Mouse (Mus musculus) lung, embryonic 16.5 days (tissue): ENCODE results near the gene Tmem63a. TPM values are rescaled to one million over a fixed set of nuclear protein-coding genes. Genes with fewer than 3 reads are reported as not detected.

Experiments used
- ATAC-seq: fragments of 200-750 bp; cut with Nextera tagmentation; 2 replicates; pipeline ENCODE4 v1.8.0; 2017; ENCODE audit warnings: low read depth, mild to moderate bottlenecking, moderate library complexity
- H3K27ac ChIP-seq: fragments of 300-500 bp; sonication (generic); 2 replicates; pipeline ENCODE4 v1.5.1; 2014; ENCODE audit warnings: mild to moderate bottlenecking, control low read depth, low read length
- H3K27me3 ChIP-seq: fragments of 300-500 bp; sonication (generic); 2 replicates; pipeline ENCODE4 v1.6.1; 2014; ENCODE audit warnings: low read depth, low read length, mixed read lengths; ENCODE audit not compliant: control insufficient read depth, insufficient read depth
- H3K36me3 ChIP-seq: fragments of 300-500 bp; sonication (generic); 2 replicates; pipeline ENCODE4 v1.6.1; 2014; ENCODE audit warnings: low read length; ENCODE audit not compliant: control insufficient read depth, insufficient read depth
- H3K4me1 ChIP-seq: fragments of 300-500 bp; sonication (generic); replicated peaks from 2 replicates; pipeline ENCODE4 v1.6.1; 2014; ENCODE audit warnings: low read length, mixed read lengths; ENCODE audit not compliant: control insufficient read depth, insufficient read depth
- H3K4me2 ChIP-seq: fragments of 300-500 bp; sonication (generic); 2 replicates; pipeline ENCODE4 v1.6.1; 2014; ENCODE audit warnings: low read depth, low read length, control low read depth
- H3K4me3 ChIP-seq: fragments of 300-500 bp; sonication (generic); 2 replicates; pipeline ENCODE4 v1.5.1; 2014; ENCODE audit warnings: mild to moderate bottlenecking, low read length, control low read depth
- H3K9ac ChIP-seq: fragments of 300-500 bp; sonication (generic); 2 replicates; pipeline ENCODE4 v1.6.1; 2014; ENCODE audit warnings: low read length, control low read depth
- H3K9me3 ChIP-seq: fragments of 300-500 bp; sonication (generic); 2 replicates; pipeline ENCODE4 v1.6.1; 2016; ENCODE audit warnings: low read length; ENCODE audit not compliant: control insufficient read depth
- WGBS: fragments of 180-500 bp; shearing (Covaris S2); extraction: QIAGEN DNeasy Blood & Tissue Kit; methylation state at CpG from one replicate; pipeline ENCODE4 v1.1.7; 2014; 5-methylcytosine and 5-hydroxymethylcytosine counted together
- polyA plus RNA-seq: library from polyadenylated mRNA; unstranded; fragments of >200 nt; fragmentation: Nextera tagmentation; extraction: Ambion mirVana; gene quantifications from 2 replicates; pipeline ENCODE4 v1.2.1, GENCODE M21; 2015

The Tmem63a gene
- polyA plus RNA-seq, 1 experiment from 2014 or later: 15.8 TPM

DNA sequence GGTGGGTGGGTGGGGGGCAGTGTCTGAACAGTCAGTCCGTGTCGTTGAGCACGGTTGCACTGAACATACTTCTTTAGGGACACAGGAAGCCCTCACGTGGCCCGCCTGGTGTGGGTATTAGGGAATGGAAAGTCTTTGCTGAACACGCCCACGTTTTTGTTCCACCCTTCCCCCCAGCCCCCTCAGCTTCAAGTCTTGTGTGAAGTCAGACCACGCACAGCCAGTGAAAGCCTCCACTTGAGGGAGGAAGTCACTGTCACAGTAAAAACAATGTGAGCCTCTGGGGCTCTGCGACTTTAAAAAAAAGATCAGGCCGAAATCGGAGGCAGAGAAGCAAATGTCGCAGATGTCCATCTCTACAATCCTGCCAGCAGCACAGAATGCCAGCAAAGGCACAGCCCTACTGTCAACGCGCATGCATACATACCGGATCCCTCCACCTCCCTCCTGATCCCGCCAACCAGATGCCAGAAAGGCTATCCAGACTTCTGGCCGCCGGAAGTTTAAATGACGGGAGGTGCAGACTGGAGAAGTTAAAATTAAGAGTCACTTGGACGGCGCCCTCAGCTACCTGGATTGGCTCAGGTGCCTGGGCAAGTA, 74.5 kb downstream of the Tmem63a start:
- WGBS: under 1% methylated on average over 21 of the region's 21 CpGs
- Histone ChIP-seq H3K4me3 (peak overlapping the region; percentile 42), H3K4me1 (peaks cover 17% of the 10 kb centered on the region), H3K27me3 (no peaks in the 10 kb centered on the region), H3K9me3 (no peaks in the 10 kb centered on the region), H3K36me3 (no peaks in the 10 kb centered on the region), H3K27ac (peak overlapping the region; percentile 30), H3K9ac (peak overlapping the region; percentile 21), H3K4me2 (peak overlapping the region; percentile 81)
- peak; percentile 77 for ATAC-seq

DNA sequence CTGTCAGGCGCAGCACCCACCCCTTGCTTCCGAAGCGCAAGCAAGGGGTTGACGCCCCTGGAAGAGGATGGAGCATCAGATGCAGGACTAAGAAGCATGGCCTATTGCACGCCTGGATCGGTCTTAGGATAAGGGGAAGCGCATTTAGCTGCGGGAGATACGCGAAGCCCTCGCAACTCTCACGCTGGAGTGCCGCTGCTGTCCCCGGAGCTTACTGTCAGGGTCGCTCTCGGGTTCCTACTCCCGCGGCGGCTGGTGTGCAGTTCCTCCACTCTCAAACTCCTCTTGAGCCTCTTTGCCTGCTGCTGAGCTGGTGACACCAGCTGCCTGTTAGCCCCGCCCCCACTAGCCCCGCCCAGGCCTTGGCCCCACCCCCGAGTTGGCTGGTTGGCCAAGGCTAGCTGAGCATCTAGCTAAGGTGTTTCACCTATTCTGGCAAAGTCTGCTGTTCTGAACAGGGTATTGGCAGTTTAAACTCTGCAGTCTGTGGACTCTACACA, 75.1 kb downstream of the Tmem63a start:
- Histone ChIP-seq H3K4me2 (peak overlapping the region; percentile 81), H3K27me3 (no peaks in the 10 kb centered on the region), H3K9ac (peak overlapping the region; percentile 21), H3K27ac (peak overlapping the region; percentile 30), H3K9me3 (no peaks in the 10 kb centered on the region), H3K36me3 (no peaks in the 10 kb centered on the region), H3K4me1 (peaks cover 17% of the 10 kb centered on the region), H3K4me3 (peak overlapping the region; percentile 42)
- ATAC-seq: peak; percentile 85
- under 1% methylated on average over 22 of the region's 22 CpGs for WGBS

DNA sequence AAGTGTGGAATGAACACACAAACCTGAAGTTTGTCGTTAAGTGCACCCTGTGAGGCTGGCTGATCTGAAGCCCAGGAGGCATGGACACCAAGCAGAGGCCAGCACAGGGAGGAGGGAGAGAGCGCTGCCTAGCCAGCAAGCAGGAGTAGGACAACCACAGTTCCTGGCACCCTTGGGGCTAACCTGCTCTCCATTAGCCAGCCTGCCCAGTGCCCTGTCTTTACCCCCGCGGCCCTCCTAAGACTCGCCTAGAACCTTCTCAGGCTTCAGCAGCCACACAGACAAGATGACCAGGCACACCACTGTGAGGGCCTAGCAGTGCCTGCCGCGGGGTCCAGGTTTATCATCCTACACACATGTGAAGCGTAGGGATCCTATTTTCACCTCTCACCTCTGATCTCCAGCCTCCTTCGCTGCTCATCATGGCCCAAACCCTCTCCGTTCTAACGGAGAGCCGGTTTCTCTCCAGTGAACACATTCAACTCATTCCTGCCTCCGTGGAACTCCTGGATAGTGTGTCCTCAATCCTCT, 75.8 kb downstream of the Tmem63a start:
- H3K9ac ChIP-seq: no peak overlapping the region
- no peaks in the 10 kb centered on the region for H3K9me3 ChIP-seq
- no peak overlapping the region for H3K27ac ChIP-seq
- H3K4me2 ChIP-seq: no peak overlapping the region
- no peaks in the 10 kb centered on the region for H3K36me3 ChIP-seq
- WGBS: 66% methylated on average over 13 of the region's 13 CpGs
- peaks cover 17% of the 10 kb centered on the region for H3K4me1 ChIP-seq
- no peak overlapping the region for H3K4me3 ChIP-seq
- H3K27me3 ChIP-seq: no peaks in the 10 kb centered on the region
- no peak for ATAC-seq

DNA sequence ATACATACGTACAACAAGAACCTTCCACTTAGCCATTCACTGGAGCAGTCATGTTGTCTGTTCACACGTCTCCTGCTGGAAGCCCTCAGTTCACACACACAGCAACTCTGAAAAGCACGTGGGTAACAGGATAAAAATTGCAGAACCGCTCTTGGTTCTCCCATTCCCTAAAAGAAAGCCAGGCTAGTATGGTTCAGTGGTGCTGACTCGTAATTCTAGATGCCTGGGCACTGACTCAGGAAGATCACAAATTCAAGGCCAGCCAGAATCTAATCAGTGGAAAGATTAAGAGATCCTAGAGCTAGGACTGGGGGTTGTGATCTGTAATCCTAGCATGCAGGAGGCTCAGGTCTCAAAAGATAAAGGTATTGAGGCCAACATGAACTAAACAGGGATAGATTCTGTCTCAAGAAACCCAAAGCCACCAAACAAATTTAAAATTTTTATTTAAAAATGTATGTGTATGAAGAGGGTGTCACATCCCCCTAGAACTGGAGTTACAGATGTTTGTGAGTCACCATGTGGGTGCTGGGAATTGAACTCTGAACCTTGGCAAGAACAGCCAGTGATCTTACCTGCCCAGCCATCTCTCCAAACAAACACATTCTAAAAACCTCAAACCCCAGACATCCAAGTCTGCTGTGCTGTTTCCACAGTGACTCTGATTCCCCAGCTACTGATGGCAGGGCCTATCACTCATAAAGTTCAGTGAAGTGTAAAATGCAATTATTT, 78.8 kb downstream of the Tmem63a start, which contains the start of gene Ephx1:
Gene Ephx1, minus strand, starts transcription at position 149 of the 732 bp plus-strand sequence.
- Histone ChIP-seq H3K4me2 (no peak within 1 kb of the TSS), H3K27me3 (no peaks in the 10 kb centered on the region), H3K27ac (no peak within 1 kb of the TSS), H3K9ac (no peak within 1 kb of the TSS), H3K4me1 (peaks cover 6% of the 10 kb centered on the region), H3K36me3 (no peaks in the 10 kb centered on the region), H3K4me3 (no peak within 1 kb of the TSS), H3K9me3 (no peaks in the 10 kb centered on the region)
- ATAC-seq: no peak
- 34% methylated on average over 5 of the region's 5 CpGs for WGBS

DNA sequence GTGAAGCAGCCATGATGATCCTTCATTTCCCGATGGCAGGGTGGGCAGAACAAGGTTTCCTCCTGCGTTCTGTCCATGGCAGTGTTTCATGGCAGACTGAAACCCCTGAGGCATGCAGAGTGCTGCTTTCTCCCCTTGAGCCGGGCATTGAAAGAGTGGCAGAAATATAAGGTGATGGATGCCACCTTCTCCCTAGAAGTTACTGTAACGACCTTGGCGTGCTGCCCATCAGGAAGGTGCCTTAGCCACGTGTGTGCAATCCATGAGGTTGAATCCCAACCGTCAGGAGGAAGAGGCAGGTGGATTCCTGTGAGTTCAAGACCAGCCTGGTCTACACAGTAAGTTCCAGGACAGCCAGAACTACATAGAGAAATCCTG, 79.3 kb downstream of the Tmem63a start:
- Histone ChIP-seq H3K9ac (no peak overlapping the region), H3K36me3 (no peaks in the 10 kb centered on the region), H3K4me2 (no peak overlapping the region), H3K27ac (no peak overlapping the region), H3K4me1 (peaks cover under 1% of the 10 kb centered on the region; the same call in 1 of the 2 replicates), H3K9me3 (no peaks in the 10 kb centered on the region), H3K4me3 (no peak overlapping the region), H3K27me3 (no peaks in the 10 kb centered on the region)
- ATAC-seq: no peak
- 63% methylated on average over 7 of the region's 7 CpGs for WGBS

DNA sequence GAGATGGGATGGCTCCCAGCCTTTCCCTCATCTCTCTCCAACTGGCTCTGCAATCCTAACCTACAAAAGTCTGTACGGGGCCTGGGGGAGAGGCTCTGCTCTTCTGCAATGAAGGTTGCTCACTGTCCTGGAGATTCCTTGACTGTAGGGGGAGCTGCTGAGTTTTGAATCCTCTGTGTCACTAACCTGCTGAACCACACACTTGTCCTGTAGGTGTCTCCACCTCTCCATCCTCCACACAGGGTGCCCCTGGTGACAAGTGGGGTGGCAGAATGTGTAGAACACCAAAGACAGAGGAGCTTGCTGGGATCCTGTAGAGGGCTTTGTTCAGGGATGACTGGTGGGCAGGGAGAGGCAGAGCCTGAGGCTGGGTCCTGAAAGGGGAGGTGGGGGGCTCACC, 80.1 kb downstream of the Tmem63a start:
- 19% methylated on average over 1 of the region's 1 CpGs for WGBS
- ATAC-seq: peak; percentile 43; the same call in 1 of the 2 replicates

More for the DNA sequence above, 80.1 kb downstream of the Tmem63a start:
- Histone ChIP-seq H3K4me1 (no peaks in the 10 kb centered on the region), H3K9me3 (no peaks in the 10 kb centered on the region), H3K4me3 (no peak overlapping the region), H3K27ac (no peak overlapping the region), H3K9ac (no peak overlapping the region), H3K36me3 (no peaks in the 10 kb centered on the region), H3K4me2 (no peak overlapping the region), H3K27me3 (no peaks in the 10 kb centered on the region)

Other genes starting within 250 kb of the Tmem63a start
- 0.15 and 0.35 TPM in 2 replicates for gene Mixl1, start 245.3 kb upstream of the Tmem63a start, polyA plus RNA-seq
- 20.7 and 21.2 TPM in 2 replicates for gene Acbd3, start 216.3 kb upstream of the Tmem63a start, polyA plus RNA-seq
- 2,527 and 2,659 TPM in 2 replicates for gene H3f3a, start 128.4 kb upstream of the Tmem63a start, polyA plus RNA-seq
- gene Sde2, start 91.2 kb upstream of the Tmem63a start, polyA plus RNA-seq: 33.0 and 38.3 TPM in 2 replicates
- 0.20 and 0.23 TPM in 2 replicates for gene Lefty2, start 49.2 kb upstream of the Tmem63a start, polyA plus RNA-seq
- gene Pycr2, start 38.1 kb upstream of the Tmem63a start, polyA plus RNA-seq: 80.7 and 84.3 TPM in 2 replicates
- 1.5 and 1.6 TPM in 2 replicates for gene Lefty1, start 7.3 kb upstream of the Tmem63a start, polyA plus RNA-seq
- 11.8 and 12.8 TPM in 2 replicates for gene Ephx1, start 78.6 kb downstream of the Tmem63a start, polyA plus RNA-seq
- gene 9130409I23Rik, start 108.9 kb downstream of the Tmem63a start, polyA plus RNA-seq: not detected in 2 replicates
- 30.5 and 33.0 TPM in 2 replicates for gene Nvl, start 201.9 kb downstream of the Tmem63a start, polyA plus RNA-seq
- 106 and 121 TPM in 2 replicates for gene Cnih4, start 202.3 kb downstream of the Tmem63a start, polyA plus RNA-seq